Mouse (Mus musculus): ENCODE measurements around the gene Fam207a. TPM values are rescaled to one million over a fixed set of nuclear protein-coding genes. Genes with fewer than 3 reads are reported as not detected.
A peak's percentile ranks its signal among the peaks of the same experiment; 100 is the strongest.

Fam207a gene
- total and polyA plus RNA-seq, 3 experiments, result 8.2 to 10.4 (median 10.3) TPM

GRCm38 (mm10) chr10:77530140-77530539, 14.6 kb upstream of the Fam207a start, which contains the start of gene Itgb2:
Gene Itgb2, plus strand, starts transcription at chr10:77530252.
- WGBS, result 31% methylated on average over 9 of the region's 9 CpGs
- H3K27ac ChIP-seq, result no peak within 1 kb of the TSS; the same call in 1 of the 2 replicates
- H3K36me3 ChIP-seq (ENCODE audit: control insufficient read depth, insufficient read depth, low read length), result no peaks in the 10 kb centered on the region
- H3K79me2 ChIP-seq (replicated peaks; ENCODE audit: control insufficient read depth, insufficient read depth, low read length), result no peaks in the 10 kb centered on the region
- TF ChIP-seq CTCF (IDR thresholded peaks at IDR 0.05) (no peak), POLR2A (IDR thresholded peaks at IDR 0.05; ENCODE audit: insufficient read depth, low read depth, low read length) (no peak), EP300 (IDR thresholded peaks at IDR 0.05; ENCODE audit: insufficient read depth, low read depth, low read length) (no peak)
- H3K4me3 ChIP-seq, result no peak within 1 kb of the TSS
- H3K4me1 ChIP-seq (ENCODE audit: control insufficient read depth, insufficient read depth, low read length), result no peaks in the 10 kb centered on the region
- H3K9ac ChIP-seq (ENCODE audit: low read depth, low read length), result no peak within 1 kb of the TSS
- no peaks in the 10 kb centered on the region for H3K27me3 ChIP-seq (ENCODE audit: control insufficient read depth, insufficient read depth, low read length)
- intact Hi-C loops (cut with DNase I), result no loop called here
- peak in 1 of 2 experiments; percentile 63 for DNase-seq

DNA sequence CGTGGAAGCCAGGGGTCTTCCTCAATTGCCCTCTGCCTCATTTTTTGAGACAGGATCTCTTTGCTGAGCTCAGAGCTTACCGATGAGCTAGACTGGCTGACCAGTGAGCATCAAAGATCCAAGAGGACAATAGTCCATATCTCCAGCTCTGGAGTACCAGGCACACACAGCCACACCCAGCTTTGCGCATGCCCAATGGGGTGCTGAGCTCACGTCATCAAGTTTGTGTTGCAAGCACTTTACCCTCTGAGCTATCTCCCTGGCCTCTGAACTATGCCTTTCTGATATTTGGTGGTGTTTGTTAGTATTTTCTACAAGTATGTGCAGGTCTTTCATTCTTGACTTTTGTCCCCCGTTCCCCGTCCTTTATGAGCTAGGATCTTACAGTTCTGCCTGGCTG, 13.0 kb upstream of the Fam207a start:
- no peak for DNase-seq
- 79% methylated on average over 6 of the region's 6 CpGs for WGBS
- no peaks in the 10 kb centered on the region for H3K36me3 ChIP-seq (ENCODE audit: control insufficient read depth, insufficient read depth, low read length)
- H3K4me1 ChIP-seq (ENCODE audit: control insufficient read depth, insufficient read depth, low read length), result no peaks in the 10 kb centered on the region
- intact Hi-C loops (cut with DNase I), result no loop called here
- no peaks in the 10 kb centered on the region for H3K27me3 ChIP-seq (ENCODE audit: control insufficient read depth, insufficient read depth, low read length)
- no peak overlapping the region for H3K27ac ChIP-seq
- H3K79me2 ChIP-seq (replicated peaks; ENCODE audit: control insufficient read depth, insufficient read depth, low read length), result no peaks in the 10 kb centered on the region
- H3K4me3 ChIP-seq, result no peak overlapping the region
- TF ChIP-seq EP300 (IDR thresholded peaks at IDR 0.05; ENCODE audit: insufficient read depth, low read depth, low read length), result no peak
- TF ChIP-seq CTCF (IDR thresholded peaks at IDR 0.05), result no peak
- no peak for TF ChIP-seq POLR2A (IDR thresholded peaks at IDR 0.05; ENCODE audit: insufficient read depth, low read depth, low read length)
- H3K9ac ChIP-seq (ENCODE audit: low read depth, low read length), result no peak overlapping the region

DNA sequence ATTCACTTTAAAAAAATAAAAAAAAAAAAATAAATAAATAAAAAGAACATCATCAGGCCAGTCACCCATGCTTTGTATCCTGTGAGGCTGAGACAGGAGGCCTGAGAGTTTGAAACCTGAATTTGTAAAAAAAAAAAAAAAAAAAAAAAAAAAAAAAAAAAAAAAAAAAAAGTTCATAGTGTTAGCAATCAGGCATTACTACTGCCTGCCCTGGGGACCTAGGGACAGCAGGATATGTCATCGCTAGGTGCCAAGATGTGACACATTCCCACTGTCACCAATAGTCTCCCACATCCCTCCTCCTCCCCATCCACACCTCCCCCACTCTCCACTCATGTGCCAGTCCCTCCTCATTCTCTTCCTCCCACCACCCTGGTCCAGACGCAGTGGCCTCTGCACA, 10.9 kb upstream of the Fam207a start:
- Histone ChIP-seq H3K4me3 (no peak overlapping the region), H3K27ac (no peak overlapping the region), H3K4me1 (ENCODE audit: control insufficient read depth, insufficient read depth, low read length) (no peaks in the 10 kb centered on the region), H3K9ac (ENCODE audit: low read depth, low read length) (no peak overlapping the region), H3K27me3 (ENCODE audit: control insufficient read depth, insufficient read depth, low read length) (no peaks in the 10 kb centered on the region), H3K36me3 (ENCODE audit: control insufficient read depth, insufficient read depth, low read length) (no peaks in the 10 kb centered on the region), H3K79me2 (replicated peaks; ENCODE audit: control insufficient read depth, insufficient read depth, low read length) (no peaks in the 10 kb centered on the region)
- intact Hi-C loops (cut with DNase I), result no loop called here
- DNase-seq, result no peak
- WGBS, result 56% methylated on average over 2 of the region's 2 CpGs
- no peak for TF ChIP-seq EP300 (IDR thresholded peaks at IDR 0.05; ENCODE audit: insufficient read depth, low read depth, low read length)
- TF ChIP-seq CTCF (IDR thresholded peaks at IDR 0.05), result no peak
- no peak for TF ChIP-seq POLR2A (IDR thresholded peaks at IDR 0.05; ENCODE audit: insufficient read depth, low read depth, low read length)

GRCm38 (mm10) chr10:77523321-77523720, 7.7 kb upstream of the Fam207a start:
- intact Hi-C loops (cut with DNase I), result no loop called here
- DNase-seq, result peak in 1 of 2 experiments; percentile 42

DNA sequence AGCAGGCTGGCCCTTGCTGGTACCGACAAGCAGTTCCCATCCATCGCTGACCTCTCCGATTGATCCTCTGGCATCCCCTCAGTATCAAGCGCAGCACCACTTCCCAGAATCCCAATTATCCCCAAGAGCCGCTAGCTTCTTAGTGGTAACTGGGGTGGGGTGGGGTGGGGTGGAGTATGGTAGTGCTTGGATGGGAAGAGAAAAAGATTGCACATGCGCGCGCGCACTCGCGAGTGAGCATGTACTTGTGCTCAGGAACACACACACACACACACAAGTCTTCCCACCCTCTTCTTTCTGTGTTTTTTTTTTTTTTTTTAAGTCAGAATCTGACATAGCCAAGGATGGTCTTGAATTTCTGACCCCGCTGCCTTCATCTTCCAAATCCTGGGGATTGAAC, 7.2 kb upstream of the Fam207a start:
- WGBS, result 60% methylated on average over 12 of the region's 12 CpGs
- TF ChIP-seq POLR2A (IDR thresholded peaks at IDR 0.05; ENCODE audit: insufficient read depth, low read depth, low read length), result no peak
- no peak for TF ChIP-seq CTCF (IDR thresholded peaks at IDR 0.05)
- TF ChIP-seq EP300 (IDR thresholded peaks at IDR 0.05; ENCODE audit: insufficient read depth, low read depth, low read length), result no peak
- H3K4me3 ChIP-seq, result no peak overlapping the region
- DNase-seq, result no peak
- H3K4me1 ChIP-seq (ENCODE audit: control insufficient read depth, insufficient read depth, low read length), result no peaks in the 10 kb centered on the region
- H3K27me3 ChIP-seq (ENCODE audit: control insufficient read depth, insufficient read depth, low read length), result no peaks in the 10 kb centered on the region
- intact Hi-C loops (cut with DNase I), result no loop called here
- H3K27ac ChIP-seq, result no peak overlapping the region
- no peaks in the 10 kb centered on the region for H3K36me3 ChIP-seq (ENCODE audit: control insufficient read depth, insufficient read depth, low read length)
- H3K79me2 ChIP-seq (replicated peaks; ENCODE audit: control insufficient read depth, insufficient read depth, low read length), result no peaks in the 10 kb centered on the region
- H3K9ac ChIP-seq (ENCODE audit: low read depth, low read length), result no peak overlapping the region

More at GRCm38 (mm10) chr10:77523321-77523720, 7.7 kb upstream of the Fam207a start:
- no peak for TF ChIP-seq CTCF (IDR thresholded peaks at IDR 0.05)
- no peak for TF ChIP-seq POLR2A (IDR thresholded peaks at IDR 0.05; ENCODE audit: insufficient read depth, low read depth, low read length)
- no peak for TF ChIP-seq EP300 (IDR thresholded peaks at IDR 0.05; ENCODE audit: insufficient read depth, low read depth, low read length)
- no peak overlapping the region for H3K9ac ChIP-seq (ENCODE audit: low read depth, low read length)
- no peak overlapping the region for H3K27ac ChIP-seq
- no peak overlapping the region for H3K4me3 ChIP-seq
- H3K79me2 ChIP-seq (replicated peaks; ENCODE audit: control insufficient read depth, insufficient read depth, low read length), result no peaks in the 10 kb centered on the region
- no peaks in the 10 kb centered on the region for H3K4me1 ChIP-seq (ENCODE audit: control insufficient read depth, insufficient read depth, low read length)
- WGBS, result 52% methylated on average over 7 of the region's 7 CpGs
- no peaks in the 10 kb centered on the region for H3K36me3 ChIP-seq (ENCODE audit: control insufficient read depth, insufficient read depth, low read length)
- H3K27me3 ChIP-seq (ENCODE audit: control insufficient read depth, insufficient read depth, low read length), result no peaks in the 10 kb centered on the region

GRCm38 (mm10) chr10:77522021-77522731, 6.6 kb upstream of the Fam207a start:
- no peaks in the 10 kb centered on the region for H3K79me2 ChIP-seq (replicated peaks; ENCODE audit: control insufficient read depth, insufficient read depth, low read length)
- no peak overlapping the region for H3K27ac ChIP-seq
- H3K9ac ChIP-seq (ENCODE audit: low read depth, low read length), result no peak overlapping the region
- TF ChIP-seq EP300 (IDR thresholded peaks at IDR 0.05; ENCODE audit: insufficient read depth, low read depth, low read length) (no peak), CTCF (IDR thresholded peaks at IDR 0.05) (no peak), POLR2A (IDR thresholded peaks at IDR 0.05; ENCODE audit: insufficient read depth, low read depth, low read length) (no peak)
- 25% methylated on average over 18 of the region's 18 CpGs for WGBS
- no peaks in the 10 kb centered on the region for H3K27me3 ChIP-seq (ENCODE audit: control insufficient read depth, insufficient read depth, low read length)
- H3K4me3 ChIP-seq, result no peak overlapping the region
- no peaks in the 10 kb centered on the region for H3K36me3 ChIP-seq (ENCODE audit: control insufficient read depth, insufficient read depth, low read length)
- intact Hi-C loops (cut with DNase I), result no loop called here
- no peaks in the 10 kb centered on the region for H3K4me1 ChIP-seq (ENCODE audit: control insufficient read depth, insufficient read depth, low read length)
- DNase-seq, result peak; percentile 28 to 43

Measured in heart, adult 2 months (tissue).